Mouse (Mus musculus): Measurements from ENCODE around the gene Ppip5k1.
"Not testable (repeated sequence)": the region's sequence is repeated elsewhere in the genome, so short reads cannot be mapped to it uniquely, and the experiment has no call there.

Gene Ppip5k1

DNA sequence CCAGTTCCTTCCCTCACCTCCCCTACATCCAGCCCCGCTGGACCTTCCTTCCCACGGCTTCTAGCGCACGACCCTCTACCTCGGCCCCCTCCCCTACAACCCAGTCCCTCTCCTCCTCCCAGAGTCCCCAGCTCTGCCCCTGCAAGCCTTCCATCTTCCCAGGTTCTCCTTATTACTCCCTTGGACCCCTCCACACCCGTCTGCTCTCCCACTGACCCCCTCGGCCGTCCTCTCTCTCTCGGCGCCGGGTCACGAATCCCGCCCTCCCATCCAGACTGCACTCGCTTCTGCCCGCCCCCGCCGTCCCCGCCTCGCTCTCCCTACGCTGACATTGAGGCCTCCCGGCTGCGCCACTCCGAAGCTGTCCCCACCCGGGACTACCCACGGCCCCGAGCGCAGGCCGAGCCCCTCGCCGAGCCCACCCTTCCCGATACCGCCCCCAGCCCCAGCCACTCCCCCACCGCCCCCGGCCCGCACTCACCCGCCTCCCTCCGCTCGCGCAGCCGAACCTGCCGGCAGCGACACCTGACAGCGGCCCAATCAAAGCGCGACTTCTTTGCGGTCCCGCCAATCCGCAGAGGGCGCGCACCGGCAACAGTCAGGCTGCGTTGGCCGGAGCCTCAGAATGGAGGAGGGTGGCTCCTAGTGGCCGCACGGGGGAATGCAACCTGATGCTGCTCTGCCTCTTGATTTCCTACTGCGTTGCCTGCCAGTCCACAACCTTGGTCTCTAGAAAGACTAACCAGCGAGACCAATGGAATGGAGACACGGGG, at the start of gene Ppip5k1:
Gene Ppip5k1, minus strand, starts transcription at position 577 of the 773 bp plus-strand sequence.
- peak; percentile 76 for ATAC-seq (ENCODE audit: low TSS enrichment)

DNA sequence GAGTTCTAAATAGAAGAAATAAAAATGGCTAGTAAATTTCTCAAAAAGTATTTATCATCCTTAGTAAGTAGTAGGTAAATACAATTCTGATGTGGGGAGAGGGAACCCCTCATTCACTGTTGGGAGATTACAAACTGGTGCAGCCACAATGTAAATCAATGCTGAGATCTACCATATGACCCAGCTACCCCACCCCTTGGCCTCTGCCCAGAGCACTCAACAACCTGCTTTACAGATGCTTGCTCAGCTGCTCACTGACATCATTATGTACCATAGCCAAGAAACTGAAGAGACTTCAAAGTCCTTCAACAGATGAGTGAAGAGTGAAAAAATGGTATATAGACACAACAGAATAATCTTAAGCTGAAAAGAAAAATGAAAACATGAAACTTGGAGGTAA, 48.1 kb upstream of the Ppip5k1 start:
- ATAC-seq (ENCODE audit: low TSS enrichment) = no peak

DNA sequence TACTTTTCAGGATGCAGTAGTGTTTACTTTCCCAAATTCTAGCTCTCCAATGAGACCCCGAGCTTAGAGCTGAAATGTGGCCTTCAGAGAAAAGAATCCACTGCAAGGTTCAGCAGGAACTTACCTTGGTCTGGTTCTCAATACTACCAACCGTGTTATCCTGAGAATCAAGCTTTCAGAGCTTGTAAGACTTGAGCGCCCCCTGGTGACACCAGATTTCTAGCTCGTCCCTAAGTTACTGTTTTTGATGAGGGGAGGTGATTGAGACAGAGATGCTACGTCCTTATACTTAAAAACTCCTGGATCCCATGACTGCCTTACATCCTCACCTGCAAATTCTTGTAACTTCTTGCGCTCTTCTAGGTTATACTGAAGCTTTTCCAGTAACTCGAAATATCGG, 41.4 kb upstream of the Ppip5k1 start:
- ATAC-seq (ENCODE audit: low TSS enrichment) = peak; percentile 96

DNA sequence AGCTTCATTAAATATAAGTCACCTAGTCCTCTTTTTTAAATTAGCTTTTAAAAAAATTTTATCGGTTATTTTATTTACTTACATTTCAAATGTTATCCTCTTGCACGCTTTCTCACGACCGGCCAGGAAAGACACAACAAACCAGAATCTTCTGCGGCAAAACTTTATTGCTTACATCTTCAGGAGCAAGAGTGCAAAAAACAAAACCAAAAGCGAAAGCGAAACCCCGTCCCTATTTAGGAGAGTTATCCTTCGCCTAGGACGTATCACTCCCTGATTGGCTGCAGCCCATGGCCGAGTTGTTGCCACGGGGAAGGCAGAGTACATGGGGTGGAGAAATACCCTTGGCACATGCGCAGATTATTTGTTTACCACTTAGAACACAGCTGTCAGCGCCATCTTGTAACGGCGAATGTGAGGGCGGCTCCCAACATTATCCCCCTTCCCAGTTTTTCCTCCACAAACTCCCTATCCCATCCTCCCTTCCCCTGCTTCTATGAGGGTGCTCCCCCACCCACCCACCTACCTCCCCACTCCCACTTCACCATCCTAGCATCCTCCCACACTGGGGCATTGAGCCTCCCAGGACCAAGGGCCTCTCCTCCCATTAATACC, 31.9 kb upstream of the Ppip5k1 start, which contains the start of gene Strc:
Gene Strc, minus strand, starts transcription at position 208 of the 615 bp plus-strand sequence.
- ATAC-seq (ENCODE audit: low TSS enrichment) = not testable (repeated sequence)

DNA sequence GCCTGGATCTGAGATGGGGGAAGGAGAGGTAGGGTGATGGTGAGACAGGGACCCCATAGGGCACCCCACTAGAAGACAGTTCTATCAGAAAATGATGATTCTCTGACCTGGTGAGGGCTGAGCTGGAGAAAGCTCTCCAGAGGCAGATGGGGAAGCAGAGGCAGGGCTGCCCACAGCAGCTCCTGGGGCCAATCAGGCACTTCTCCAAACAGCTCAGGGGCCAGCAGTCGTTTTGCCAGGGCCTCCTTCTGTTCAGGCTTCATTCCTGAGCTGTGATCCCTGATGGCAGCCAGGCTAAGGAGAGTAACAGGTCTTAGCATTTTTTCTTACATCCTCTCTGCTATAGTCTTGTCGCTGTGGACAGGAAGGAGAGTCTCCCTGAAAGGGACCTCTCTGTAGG, 19.6 kb upstream of the Ppip5k1 start:
- ATAC-seq (ENCODE audit: low TSS enrichment) = no peak

DNA sequence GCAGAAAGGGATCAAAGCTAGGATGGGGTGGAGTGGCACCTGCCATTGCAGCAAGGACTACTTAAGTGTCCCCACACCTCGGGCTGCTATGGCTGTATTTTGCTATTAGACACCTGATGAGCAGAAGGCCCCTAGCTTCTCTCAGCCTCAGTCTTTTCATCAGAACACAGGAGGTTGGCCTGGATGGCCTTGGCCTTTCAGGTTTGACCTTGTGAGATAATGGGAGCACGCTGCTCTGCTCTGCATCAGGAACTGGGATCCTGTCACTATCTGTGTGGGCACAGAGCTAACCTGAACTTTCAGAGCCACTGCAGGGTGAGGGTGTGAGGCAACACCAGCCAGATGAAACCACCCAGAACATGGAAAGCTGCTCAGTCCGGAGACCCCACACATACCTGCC, 17.1 kb upstream of the Ppip5k1 start:
- ATAC-seq (ENCODE audit: low TSS enrichment) = no peak

DNA sequence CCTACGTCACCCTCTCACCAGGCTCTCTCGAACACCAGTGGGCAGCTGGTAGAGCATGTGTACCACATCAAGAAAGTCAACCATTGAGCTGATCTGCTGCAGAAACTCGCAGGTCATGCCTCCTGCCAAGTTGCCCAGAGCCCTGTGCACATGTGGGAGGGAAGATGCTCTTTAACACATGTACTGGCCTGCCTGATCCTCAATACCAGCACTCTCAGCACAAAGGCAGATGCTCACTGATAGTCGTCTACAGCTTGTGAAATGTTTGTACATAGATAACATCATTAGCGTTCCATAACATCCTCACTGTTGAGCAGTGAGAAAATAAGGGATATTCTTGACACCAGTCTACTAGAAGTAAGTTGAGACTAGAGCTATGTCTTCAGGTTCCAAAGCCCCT, 15.7 kb upstream of the Ppip5k1 start:
- ATAC-seq (ENCODE audit: low TSS enrichment) = no peak

DNA sequence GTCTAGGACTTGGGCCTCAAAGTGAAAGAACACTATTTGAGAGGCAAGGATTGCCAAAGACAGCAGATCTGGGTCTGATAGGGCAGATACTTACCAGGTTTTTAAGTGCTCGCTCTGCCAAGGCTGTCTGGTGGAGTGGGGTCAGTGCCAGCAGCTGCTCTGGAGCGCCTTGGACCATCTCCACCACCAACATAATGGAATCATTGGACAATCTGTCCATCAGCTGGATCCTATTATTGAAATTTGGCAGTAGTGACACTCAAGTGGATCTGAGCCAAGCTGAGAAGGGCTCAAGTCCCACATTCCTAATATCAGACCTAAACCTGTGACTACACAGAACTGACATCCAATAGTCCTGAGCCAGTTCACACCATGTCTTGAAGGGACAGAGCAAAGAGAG, 13.6 kb upstream of the Ppip5k1 start:
- ATAC-seq (ENCODE audit: low TSS enrichment) = no peak

DNA sequence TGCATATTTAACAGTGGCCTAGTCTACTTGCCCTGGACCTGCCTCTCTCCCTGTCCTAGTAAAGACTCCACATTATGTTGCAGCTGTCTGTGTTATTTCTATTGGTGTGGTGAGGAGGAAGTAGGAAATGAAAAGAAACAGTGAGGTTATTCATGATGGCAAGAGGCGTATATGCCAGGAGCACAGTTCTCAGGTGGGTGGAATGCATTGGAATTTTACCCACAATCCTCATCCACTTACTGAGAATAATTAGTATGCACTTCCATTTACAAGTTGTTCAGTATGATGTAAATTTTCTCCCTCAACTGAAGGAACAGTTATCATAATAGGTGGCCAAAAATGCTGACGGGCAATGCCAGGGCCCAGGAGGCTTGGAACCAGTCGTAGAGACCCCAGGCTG, 8.5 kb upstream of the Ppip5k1 start:
- peak; percentile 26 for ATAC-seq (ENCODE audit: low TSS enrichment)

DNA sequence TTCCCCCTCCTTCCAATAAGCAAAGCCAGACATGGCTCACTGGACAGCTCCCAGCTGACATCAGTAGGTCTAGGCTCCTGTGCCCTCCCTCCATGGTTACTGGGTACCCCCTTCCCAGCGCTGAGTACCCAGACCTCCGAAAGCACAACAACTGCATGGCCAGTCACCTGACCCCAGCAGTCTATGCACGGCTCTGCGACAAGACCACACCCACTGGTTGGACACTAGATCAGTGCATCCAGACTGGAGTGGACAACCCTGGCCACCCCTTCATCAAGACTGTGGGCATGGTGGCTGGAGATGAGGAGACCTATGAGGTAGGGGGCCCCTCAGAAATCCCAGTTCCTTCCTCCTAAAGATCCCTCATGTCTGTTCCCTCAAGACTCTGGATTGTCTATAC, 4.3 kb upstream of the Ppip5k1 start:
- ATAC-seq (ENCODE audit: low TSS enrichment) = no peak

DNA sequence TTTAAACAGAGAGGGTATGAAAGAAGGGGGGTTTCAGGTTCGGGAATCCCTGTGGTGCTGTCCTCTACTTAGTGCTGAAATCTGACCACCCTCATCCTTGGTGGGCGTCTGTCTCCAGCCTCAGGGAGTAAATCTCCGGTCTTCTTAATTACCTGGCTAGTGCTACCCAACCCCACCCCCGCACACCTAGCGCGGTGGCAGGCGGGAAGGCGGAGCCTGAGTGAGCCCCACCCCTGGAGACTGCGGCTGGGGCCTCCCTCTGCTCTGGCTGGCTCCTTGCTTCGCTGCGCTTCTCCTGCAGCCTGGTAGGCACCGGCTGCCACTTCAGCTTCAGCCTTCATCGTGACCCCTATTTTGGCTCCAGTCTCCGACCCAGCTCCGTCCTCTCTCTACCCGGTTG, 3.2 kb upstream of the Ppip5k1 start:
- peak; percentile 70 for ATAC-seq (ENCODE audit: low TSS enrichment)

DNA sequence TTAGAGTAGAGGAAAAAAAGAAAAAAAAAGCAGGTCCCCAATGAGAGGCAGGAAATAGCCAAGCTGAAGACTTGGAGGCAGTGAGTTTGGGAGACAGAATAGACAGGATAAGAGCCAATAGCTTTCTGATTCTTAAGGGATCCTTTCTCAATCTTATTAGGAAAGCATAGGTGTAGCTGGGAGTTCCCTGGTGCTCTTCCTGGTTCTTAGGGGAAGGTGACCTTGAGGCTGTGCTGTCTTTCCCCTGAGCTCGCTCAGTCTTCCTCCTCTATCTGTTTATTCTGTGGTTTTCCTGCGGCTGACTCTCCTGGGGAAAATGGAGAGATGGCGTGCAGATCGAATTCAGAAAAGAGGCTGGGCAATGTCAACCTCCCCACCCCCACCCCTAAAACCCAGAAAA, 2.8 kb upstream of the Ppip5k1 start:
- ATAC-seq (ENCODE audit: low TSS enrichment) = no peak

DNA sequence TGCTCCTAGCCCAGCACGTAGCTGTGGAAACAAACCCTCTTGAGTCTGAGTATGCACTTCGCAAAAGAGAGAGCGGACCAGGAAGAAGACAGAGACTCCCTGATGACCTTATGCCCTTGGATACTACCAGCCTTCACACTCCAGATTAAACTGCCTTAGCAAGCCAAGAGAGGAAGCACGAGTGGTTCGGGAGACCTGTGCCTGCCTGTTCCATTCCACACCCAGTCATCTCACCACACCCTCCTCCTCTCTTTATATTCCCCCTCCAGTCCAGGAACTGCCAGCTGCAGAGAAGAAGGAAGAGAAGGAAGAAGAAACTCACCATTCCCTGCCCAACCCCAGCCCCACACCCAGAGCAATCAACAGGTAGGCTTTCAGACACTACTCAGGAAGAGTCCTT, 2.3 kb upstream of the Ppip5k1 start, which contains the start of gene Ckmt1:
Gene Ckmt1, plus strand, starts transcription at position 221 of the 400 bp plus-strand sequence.
- ATAC-seq (ENCODE audit: low TSS enrichment) = no peak

DNA sequence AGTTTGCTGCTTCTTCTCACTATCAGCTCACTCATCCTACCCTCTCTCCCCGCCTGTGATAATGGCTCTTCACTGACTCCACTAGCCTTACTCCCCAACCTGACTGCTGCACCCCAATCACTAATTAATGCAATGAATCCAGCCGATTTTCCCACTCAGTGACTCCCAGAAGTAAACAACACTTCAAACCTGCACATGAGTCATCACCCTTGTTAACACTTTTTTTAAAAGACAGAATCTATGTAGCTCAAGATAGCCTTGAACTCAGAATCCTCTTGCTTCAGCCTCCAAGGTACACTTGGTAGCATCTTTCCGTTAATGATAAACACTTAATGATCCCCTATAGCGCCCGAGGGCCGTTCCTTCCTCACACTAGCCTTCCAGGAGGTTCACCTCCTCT, 818 bp downstream of the Ppip5k1 start:
- ATAC-seq (ENCODE audit: low TSS enrichment) = no peak

DNA sequence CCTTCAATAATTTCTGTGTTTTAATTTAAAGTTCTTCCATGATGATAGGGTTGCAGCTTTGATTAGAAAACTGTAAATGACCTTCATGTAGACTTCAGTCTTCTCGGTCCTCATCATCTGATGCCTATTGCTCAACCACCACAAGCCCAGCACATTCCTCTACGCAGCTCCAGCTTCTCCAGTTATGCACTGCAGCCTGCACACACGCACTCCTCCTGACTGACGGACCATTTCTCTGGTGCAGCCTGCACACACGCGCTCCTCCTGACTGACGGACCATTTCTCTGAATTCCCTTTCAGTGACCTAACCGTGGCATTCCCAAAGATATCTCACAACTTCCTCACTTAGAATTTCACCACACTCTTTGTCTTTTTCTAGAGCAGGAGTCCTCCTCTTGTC, 2.0 kb downstream of the Ppip5k1 start:
- ATAC-seq (ENCODE audit: low TSS enrichment) = no peak

DNA sequence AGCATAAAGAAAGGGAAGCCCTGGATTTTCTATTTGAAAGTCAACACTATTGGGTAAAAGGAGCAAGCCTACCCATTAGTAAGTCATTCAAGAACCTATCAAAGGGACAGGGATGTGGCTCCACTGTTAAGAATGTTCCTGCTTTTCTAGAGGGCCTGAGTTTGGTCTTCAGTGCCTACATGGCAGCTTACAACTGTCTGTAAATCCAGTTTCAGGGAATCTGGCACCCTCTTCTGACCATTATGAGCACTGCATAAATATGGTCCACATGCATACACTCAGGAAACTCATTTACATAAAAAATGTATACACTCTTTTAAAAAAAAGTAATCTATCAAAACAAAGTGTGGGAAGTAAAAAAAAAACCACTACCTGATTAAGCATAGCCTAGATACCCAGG, 16.1 kb downstream of the Ppip5k1 start:
- no peak for ATAC-seq (ENCODE audit: low TSS enrichment)

DNA sequence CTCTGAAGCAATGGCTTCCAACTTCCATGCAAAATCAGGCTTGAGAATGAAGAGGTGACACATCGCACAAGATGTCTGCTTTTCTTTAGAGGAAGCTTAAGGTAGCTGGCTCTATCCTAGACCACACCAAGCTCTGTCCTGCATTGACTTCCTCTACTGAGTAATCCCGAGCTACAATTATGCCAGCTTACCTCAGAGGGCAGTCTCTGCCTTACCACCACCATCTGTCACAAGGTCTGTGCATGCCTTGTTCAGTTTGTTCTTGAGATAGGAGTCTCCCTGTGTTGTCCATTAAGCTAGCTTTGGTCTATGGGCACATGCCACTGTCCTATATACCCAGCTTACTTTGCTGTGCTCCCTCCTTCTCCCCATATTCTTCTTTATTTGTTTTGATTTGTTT, 25.7 kb downstream of the Ppip5k1 start:
- no peak for ATAC-seq (ENCODE audit: low TSS enrichment)

DNA sequence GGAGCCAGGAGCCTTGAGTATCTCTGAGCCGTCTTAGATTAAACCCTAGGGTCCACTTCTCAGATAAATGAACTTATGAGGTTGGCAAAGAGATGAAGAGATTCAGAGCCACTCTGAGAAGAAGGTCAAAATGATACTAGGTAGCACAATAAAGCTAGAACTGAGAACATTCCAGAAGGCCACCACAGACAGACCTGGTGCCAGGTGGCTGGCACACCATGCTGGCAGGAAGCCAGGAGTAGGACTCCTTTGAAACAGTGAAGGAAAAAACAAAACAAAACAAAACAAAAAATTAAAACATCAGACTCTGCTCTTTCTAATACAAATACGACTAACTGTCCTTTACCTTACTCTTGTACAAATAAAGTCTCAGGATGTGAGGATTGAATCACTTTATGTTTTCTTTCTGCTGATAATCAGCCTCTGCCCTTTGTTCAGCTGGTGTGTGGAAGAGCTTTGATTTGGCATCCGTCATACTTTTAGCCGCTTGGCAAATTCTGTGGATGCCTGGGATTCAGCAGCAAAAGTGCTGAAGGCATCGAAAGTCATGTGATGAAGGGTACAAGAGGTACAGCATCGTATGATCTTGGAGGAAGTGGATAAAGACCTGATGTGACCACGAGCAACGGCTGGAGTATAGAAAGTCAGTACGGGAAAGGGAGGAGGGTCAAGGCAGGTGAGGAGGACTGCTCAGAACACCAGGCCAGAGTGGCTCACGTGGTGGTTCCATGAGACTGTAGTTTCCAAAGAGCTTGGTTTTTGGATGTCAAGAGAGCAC, 31.3 kb downstream of the Ppip5k1 start:
- ATAC-seq (ENCODE audit: low TSS enrichment) = no peak

DNA sequence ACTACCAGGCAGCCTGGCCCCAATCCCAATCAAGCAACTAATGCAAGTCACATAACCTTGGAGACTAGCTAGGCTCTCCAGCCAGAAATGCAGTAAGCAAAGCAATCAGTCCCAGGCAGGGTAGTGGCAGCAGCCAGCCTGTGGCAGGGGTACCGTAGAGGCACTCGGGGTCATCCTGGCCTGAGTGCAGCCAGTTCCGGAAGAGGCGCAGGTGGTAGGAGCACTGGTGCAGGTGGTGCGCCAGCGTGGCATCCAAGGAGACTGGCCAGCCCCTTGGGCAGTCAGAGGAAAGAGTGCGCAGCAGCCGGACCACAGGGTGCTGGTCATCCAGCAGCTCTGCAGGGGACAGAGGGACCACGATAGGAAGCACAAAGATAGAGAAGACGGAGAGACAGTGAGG, 32.2 kb downstream of the Ppip5k1 start:
- ATAC-seq (ENCODE audit: low TSS enrichment) = no peak

DNA sequence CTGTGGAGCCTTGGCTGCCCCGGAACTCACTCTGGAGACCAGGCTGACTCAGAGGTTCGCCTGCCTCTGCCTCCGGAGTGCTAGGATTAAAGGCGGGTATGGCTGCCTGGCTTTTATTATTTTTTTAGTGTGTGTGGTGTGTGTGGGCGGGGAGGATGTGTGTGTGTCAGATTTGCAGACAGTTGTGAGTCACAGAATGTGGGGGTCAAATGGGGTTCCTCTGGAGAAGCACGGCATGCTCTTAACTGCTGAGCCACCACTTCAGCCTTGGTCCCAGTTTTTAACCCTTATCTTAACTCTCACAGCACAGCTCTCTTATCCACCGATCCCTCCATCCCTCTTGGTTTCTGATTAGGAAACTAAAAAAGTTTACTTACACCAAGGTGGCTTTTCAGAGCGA, 38.9 kb downstream of the Ppip5k1 start:
- ATAC-seq (ENCODE audit: low TSS enrichment) = no peak

DNA sequence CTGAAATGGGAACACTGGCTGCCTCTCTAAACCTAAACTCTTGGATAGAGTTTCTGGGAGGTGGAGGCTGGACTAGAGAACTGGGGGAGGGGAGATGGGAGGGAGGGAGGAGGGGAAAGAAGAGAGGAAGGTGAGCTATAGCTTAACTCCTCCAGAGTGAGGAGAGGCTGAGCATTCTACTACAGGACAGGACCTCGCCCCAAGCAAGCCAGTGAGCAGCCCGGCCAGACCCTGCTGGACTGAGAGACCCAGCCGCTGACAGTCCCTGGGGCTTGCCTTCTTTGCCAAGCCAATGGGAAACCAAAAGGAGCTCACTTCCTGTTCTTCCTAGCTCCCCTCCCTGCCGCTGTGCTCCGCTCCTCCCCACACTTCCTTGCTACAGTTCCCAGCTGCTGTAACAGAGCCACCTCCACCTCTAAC, 46.2 kb downstream of the Ppip5k1 start:
- peak; percentile 42 for ATAC-seq (ENCODE audit: low TSS enrichment)

DNA sequence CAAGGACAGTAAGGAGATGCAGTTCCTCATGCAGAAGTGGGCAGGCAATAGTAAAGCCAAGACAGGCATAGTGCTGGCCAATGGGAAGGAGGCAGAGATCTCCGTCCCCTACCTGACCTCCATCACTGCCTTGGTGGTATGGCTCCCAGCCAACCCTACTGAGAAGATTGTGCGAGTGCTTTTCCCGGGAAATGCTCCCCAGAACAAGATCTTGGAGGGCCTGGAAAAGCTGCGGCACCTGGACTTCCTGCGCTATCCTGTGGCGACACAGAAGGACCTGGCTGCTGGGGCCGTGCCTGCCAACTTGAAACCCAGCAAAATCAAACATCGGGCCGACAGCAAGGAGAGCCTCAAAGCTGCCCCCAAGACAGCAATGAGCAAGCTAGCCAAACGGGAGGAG, 55.2 kb downstream of the Ppip5k1 start:
- no peak for ATAC-seq (ENCODE audit: low TSS enrichment)

DNA sequence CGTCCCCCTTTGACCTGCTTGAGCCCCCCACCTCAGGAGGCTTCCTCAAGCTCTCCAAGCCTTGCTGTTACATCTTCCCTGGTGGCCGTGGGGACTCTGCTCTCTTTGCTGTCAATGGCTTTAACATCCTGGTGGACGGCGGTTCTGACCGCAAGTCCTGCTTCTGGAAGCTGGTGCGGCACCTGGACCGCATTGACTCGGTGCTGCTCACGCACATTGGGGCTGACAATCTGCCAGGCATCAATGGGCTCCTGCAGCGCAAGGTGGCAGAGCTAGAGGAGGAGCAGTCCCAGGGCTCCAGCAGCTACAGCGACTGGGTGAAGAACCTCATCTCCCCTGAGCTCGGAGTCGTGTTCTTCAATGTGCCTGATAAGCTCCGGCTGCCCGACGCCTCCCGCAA, 55.7 kb downstream of the Ppip5k1 start:
- ATAC-seq (ENCODE audit: low TSS enrichment) = no peak
